Mouse (Mus musculus): ENCODE results near the gene Chrm5. TPM values are rescaled to one million over a fixed set of nuclear protein-coding genes. Genes with fewer than 3 reads are reported as not detected.

Gene Chrm5
- total RNA-seq, 2 experiments from 2014 or later, result 6.8 to 7.5 TPM

DNA sequence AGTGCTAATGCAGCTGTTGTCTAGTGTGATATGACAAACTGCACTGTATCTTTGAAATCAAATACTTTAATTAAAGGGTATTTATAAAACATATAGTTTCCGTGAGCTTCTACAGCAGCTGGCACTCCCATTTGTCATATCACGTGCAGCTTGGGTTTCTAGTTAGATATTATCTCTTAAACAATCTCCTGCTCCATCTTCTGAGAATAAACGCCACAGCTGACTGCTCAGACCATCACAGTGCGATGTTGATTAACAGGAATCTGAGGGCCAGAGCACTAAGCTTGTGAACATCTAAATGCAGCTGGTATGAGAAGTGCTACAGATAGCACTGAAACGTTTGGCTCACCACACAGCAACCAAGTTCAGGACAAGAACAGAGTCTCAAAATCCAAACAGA is 50.2 kb downstream of the Chrm5 start:
- no peak for DNase-seq (ENCODE audit: low spot score in 2 of 2)

GRCm38 (mm10) chr2:112429665-112430064 is 50.9 kb downstream of the Chrm5 start:
- DNase-seq (ENCODE audit: low spot score in 2 of 2), result no peak

Other genes starting within 250 kb of the Chrm5 start
- gene Lpcat4, start 241.3 kb downstream of the Chrm5 start, total RNA-seq (2021), result 10 to 100 TPM; 75.4 to 81.1 TPM
- not detected for gene Nutm1, start 221.5 kb downstream of the Chrm5 start, total RNA-seq (2021)
- gene Nop10, start 218.8 kb downstream of the Chrm5 start, total RNA-seq (2021), result 10 to 100 TPM; 52.4 TPM
- gene Slc12a6, start 214.9 kb downstream of the Chrm5 start, total RNA-seq (2021), result 100 to 1,000 TPM; 102 to 105 TPM
- gene Gm21985, start 214.5 kb downstream of the Chrm5 start, total RNA-seq (2021), result 1 to 10 TPM; 2.0 to 3.8 TPM
- gene Emc4, start 112.7 kb downstream of the Chrm5 start, total RNA-seq (2021), result 100 to 1,000 TPM; 125 to 126 TPM
- 10 to 100 TPM; 10.1 to 10.4 TPM for gene Katnbl1, start 101.6 kb downstream of the Chrm5 start, total RNA-seq (2021)
- 10 to 100 TPM; 44.6 to 45.9 TPM for gene Emc7, start 25.8 kb downstream of the Chrm5 start, total RNA-seq (2021)
- gene Aven, start 12.2 kb upstream of the Chrm5 start, total RNA-seq (2021), result 10 to 100 TPM in 1 of 2 experiments, 1 to 10 TPM in 1; 7.5 to 11.2 TPM

All from layer of hippocampus, adult 18-20 months (tissue).